Mouse (Mus musculus) left cerebral cortex, adult 8-10 months (tissue): ENCODE measurements at regions not wholly inside any gene's neighbourhood (a gene's known extent, or its start where the extent isn't known, plus 50 kb on each side); places are given as distances from the start of the nearest gene placed in this dataset.

Experiments
- DNase-seq, 2 experiments: peaks; one replicate each; pipeline ENCODE4 v3.0.0; 2022; ENCODE audit warnings: low spot score in 2 of 2

DNA sequence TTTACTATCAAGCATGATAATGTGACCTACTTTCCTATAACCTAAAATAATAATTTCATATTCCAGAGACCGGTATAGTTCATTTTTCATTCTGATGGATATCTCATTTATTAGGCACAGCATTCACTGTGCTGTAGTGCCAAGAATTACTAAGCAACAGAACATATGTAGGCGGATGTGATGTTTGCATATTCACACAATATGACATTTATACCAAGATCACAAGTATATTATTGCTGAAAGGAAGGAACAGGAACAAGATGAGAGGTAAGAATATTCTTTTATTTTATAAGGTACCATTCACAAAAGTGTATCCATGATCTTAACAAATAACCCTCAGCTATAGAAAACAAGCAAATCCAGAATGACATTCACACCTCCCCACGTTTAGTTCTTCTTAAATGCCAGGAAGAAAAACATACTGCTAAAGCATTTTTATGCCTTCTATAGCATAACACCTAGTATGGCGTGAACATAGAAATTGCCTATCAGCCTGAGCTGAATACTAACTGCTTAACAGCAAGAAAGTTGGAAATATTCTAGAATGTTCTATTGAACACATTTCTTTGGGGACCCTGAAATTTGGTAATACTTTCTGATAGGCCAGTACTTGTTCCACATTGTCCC lies 1062.8 kb upstream of the Acvr2a start:
- DNase-seq, result no peak

DNA sequence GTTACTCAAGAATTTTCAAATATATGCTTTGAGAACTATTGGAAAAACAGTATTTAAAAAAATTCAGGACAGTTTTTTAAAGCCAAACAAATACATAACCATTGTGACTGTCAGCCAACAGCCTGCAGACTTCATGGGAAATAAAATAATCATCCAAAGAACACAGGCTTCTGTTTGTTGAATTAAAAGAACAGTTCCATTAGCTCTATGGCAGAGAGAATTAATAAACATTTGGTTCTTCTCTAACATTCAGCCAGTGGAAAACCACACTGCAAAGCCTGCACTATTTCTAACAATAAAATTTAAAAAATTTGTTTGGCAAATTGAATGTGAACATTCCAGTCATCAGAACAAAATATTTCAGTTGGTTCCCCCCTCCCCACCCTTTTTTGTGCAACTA lies 1058.2 kb upstream of the Acvr2a start:
- DNase-seq, result no peak

DNA sequence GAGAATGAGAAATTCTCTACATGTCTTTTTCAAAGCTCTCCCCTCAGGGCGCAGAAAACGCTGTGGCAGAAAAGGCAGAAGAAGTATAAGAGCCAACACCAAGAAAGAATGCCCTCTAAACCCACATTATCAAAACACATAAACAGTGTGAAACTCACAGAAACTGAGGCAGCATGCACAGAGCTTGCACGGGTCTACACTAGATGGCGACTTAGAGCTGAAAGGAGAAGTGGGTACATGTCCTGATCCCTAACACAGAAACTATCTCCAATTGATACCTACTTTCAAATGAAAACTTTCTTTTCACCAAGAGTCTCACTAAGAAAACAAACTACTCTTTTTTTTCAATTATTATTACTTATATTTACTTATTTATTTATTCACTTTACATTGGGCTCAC lies 1057.7 kb upstream of the Acvr2a start:
- no peak for DNase-seq

GRCm38 (mm10) chr2:47775766-47776165 lies 1038.1 kb upstream of the Acvr2a start:
- no peak for DNase-seq

DNA sequence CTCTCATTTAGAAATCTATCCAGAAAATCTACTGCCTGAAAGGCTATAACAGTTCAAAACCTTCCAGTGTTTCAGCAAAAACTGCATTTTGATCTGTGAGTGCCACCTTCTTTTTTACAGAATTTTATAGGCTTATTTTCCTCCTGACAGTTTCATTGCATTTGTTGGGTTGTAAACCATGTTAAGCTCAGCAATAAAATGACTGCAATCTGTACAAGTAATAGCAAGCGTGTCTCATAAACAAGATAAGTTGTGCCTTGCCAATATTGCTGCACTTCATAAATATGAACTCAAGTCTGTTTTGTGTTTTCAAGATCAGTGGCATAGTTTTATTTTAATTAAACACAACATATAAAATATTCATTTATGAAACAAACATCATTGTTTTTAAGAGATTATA lies 1036.9 kb upstream of the Acvr2a start:
- DNase-seq, result no peak

- peak in 1 of 2 experiments; percentile 22 for DNase-seq
Measured at GRCm38 (mm10) chr2:47785848-47786247, 1028.1 kb upstream of the Acvr2a start.

- peak; percentile 7 to 30 for DNase-seq
Measured at GRCm38 (mm10) chr2:47822746-47823271, 991.1 kb upstream of the Acvr2a start.

DNA sequence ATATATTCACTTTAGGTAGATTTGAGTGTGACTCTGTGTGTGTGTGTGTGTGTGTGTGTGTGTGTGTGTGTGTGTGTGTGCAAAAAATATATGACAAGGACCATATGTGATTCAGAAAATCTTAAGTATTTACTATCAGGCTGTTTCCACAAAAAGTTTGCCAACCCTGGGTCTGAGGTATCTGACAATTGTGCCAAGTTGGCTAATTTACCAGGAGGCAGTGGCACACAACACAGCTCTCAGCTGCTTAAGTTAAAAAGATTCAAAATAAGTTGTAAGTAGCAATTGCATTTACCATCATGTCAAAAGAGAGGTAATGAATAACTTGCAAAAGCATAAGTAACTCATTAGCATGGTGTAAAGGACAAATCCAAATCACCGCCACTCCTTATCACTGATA lies 981.4 kb upstream of the Acvr2a start:
- no peak for DNase-seq

DNA sequence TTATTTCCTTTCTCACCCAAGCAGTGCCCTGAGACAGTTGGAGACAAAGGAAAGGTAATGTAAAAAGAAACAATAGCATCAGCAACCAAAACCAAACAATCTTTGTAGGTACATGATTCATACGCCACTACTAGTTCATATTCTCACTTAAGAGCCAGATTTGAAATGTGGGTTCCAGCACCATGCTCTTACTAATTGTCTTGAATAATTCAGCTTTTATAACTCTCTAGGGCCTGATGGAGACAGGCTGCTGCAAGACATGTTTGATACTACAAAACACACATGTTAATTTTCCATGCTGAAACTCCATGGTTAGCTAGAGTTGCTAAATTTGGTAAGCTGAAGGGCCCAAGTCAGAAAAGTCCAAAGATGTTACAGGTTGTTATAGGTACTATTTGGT lies 980.4 kb upstream of the Acvr2a start:
- no peak for DNase-seq

DNA sequence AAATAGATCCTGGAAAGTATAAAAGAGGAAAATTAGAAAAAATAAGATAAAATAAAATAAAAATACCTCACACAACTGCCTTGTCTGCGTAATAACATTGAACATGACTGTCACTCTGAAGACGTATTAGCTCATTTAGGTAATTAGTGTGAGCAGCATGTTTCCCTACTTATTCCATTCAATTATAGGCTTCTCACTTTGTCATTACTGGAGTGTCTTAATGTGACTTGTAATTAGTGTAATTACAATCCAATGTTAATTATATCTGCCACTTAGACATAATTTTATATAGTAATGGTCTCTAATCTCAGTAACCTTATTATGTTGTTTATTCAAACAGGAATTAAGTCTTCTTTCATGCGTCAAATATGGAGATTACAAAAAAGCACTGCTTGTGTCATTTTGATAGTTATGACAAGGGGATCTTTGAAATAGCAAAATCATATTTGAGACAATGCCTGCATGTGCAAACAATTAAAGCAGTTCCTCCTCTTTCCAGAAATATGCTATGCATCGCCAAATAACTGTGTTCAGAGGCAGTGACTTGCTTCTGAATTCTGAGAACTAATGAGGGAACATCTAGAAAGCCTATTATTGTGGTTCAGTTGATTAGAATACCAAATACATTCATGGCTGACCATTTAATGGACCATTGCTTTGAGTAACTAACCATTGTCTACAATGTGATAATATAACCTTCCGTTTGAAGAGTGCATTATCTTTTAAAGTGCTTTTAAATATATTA lies 979.7 kb upstream of the Acvr2a start:
- DNase-seq, result no peak

DNA sequence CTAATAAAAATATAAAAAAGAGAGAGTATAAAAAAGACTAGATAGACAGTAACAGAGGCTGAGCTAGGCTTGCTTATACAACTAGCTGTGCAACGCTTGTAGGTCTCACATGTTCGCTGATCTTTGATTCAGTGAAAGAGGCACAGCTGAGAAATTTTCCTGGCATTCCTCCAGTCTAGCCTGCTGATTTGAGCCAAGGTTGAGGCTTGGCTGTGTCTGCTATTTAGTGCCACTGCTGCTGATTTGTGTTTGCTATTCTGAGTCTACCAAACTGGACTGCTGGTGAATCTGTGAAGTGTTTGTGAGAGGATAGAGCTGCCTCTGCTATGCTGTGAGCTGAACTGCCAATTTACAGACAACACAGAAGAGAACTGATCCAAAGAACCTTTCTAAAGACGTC lies 956.7 kb upstream of the Acvr2a start:
- no peak for DNase-seq

- DNase-seq, result no peak
Measured at GRCm38 (mm10) chr2:47862446-47862845, 951.5 kb upstream of the Acvr2a start.

- no peak for DNase-seq
Measured at GRCm38 (mm10) chr2:47878002-47878401, 935.9 kb upstream of the Acvr2a start.

GRCm38 (mm10) chr2:47879071-47879470 lies 934.8 kb upstream of the Acvr2a start:
- no peak for DNase-seq

DNA sequence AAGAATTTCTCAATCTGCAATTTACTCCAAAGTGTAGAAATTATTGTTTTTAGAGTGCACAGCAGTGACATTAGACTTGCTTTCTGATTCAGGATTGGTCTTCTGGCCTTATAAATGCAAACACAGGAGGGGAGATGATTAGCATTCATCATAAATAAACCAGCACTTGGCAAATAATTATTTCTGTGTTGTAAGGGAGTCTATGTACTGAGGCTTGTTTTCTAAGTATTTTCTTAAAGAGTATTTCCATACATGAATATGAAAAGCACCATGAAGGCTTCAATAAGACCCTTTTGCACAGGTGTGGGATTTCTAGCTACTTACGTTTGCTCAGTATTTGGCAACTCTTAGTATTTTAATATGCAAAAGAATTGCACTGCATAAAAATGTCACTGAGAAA lies 934.1 kb upstream of the Acvr2a start:
- DNase-seq, result no peak

- no peak for DNase-seq
Measured at GRCm38 (mm10) chr2:47888166-47888565, 925.7 kb upstream of the Acvr2a start.

DNA sequence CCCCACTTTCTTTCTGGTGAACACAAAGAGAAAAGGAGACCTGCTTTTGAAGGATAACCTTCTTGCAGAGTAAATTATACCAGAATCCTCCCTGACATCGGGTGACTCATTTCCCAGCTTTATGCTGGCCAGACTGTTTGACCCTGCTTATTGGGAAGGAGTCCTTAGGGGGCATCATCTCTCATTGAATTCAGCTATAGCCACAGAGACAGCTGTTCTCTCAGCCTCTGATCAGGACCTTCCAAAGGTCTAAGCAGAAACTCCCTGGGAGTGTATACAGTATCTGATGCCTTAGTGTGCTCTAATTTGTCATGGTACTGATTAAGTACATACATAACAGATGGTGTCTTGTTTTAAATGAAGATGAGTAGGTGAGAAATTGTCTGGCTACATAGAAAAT lies 922.5 kb upstream of the Acvr2a start:
- DNase-seq, result no peak

DNA sequence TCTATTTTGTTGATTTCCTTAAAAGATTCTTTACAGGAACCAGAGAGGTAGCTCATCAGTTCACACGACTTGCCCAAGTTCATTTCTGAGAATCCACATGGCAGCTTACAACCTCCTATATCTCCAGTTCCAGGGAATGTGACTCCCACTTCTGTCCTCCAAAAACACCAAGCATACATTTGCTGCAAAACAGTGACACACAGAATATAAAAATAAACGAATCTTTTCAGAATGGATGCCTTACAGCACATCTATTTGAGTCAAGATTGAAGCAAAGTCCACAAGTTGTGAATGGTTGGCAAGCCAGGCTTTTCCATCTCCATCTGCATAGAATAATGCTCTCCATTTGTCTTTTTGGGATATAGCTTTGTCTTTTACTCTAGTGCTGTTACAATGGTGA lies 921.0 kb upstream of the Acvr2a start:
- no peak for DNase-seq

- no peak for DNase-seq
Measured at GRCm38 (mm10) chr2:47894806-47895205, 919.1 kb upstream of the Acvr2a start.

- no peak for DNase-seq
Measured at GRCm38 (mm10) chr2:47914270-47914669, 899.6 kb upstream of the Acvr2a start.

DNA sequence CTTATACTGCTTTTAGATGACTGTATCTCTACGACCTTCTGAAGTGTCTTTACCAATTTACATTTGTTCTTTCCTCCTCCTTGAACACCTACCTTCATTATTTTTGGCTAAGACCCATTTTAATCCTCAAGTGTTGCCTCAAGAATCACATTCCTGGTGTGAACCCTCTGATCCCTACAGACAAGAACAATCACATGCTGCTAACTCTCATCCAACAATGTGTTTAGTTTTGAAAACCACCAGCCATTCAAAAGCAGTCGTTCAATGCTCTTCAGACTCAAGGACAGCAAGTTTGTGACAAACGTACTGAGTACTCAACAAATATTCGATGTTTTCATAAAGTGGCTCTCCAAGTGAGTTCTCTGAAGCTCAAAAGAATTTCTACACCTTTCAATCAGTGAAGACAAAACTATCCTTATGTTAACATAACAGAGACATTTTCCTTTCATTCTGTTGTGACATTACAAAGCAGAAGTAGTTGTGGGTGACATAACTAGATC lies 898.9 kb upstream of the Acvr2a start:
- no peak for DNase-seq

GRCm38 (mm10) chr2:47922965-47923364 lies 890.9 kb upstream of the Acvr2a start:
- no peak for DNase-seq

- DNase-seq, result no peak
Measured at GRCm38 (mm10) chr2:47926620-47927019, 887.3 kb upstream of the Acvr2a start.
